Mouse (Mus musculus) CH12.LX (cell line): Measurements from ENCODE around the gene Sh2d7. TPM values are rescaled to one million over a fixed set of nuclear protein-coding genes. Genes with fewer than 3 reads are reported as not detected.
"Not testable (repeated sequence)": the region's sequence is repeated elsewhere in the genome, so short reads cannot be mapped to it uniquely, and the experiment has no call there.

Source experiments
- DNase-seq: peaks from one replicate; pipeline ENCODE4 v3.0.0-alpha.2; 2013; ENCODE audit errors: extremely low read depth
- H3K27ac ChIP-seq: 2 replicates; pipeline ENCODE4 v1.5.1; 2012; ENCODE audit warnings: low read depth, mild to moderate bottlenecking, control low read depth, moderate library complexity; ENCODE audit not compliant: insufficient read depth
- H3K27me3 ChIP-seq: replicated peaks from 2 replicates; pipeline ENCODE3; 2012; ENCODE audit warnings: inconsistent platforms
- H3K36me3 ChIP-seq, 2 experiments: replicated peaks in 1 of 2; 2 replicates each; pipeline versions ENCODE3 to v1.6.1; 2012; ENCODE audit warnings: inconsistent platforms in 1 of 2, low read length in 1 of 2, mild to moderate bottlenecking in 1 of 2, mixed read lengths in 1 of 2, moderate library complexity in 1 of 2; ENCODE audit not compliant: control insufficient read depth in 1 of 2, insufficient read depth in 1 of 2
- H3K4me1 ChIP-seq, 2 experiments: 2 replicates each; pipeline ENCODE4 v1.6.1; 2012; ENCODE audit warnings: inconsistent platforms in 1 of 2, moderate library complexity in 1 of 2; ENCODE audit not compliant: insufficient read depth in 2 of 2, control insufficient read depth in 1 of 2
- H3K4me2 ChIP-seq: 2 replicates; pipeline ENCODE4 v1.6.1; 2012; ENCODE audit warnings: low read depth, mild to moderate bottlenecking, control low read depth; ENCODE audit not compliant: poor library complexity, insufficient read depth, severe bottlenecking
- H3K4me3 ChIP-seq, 3 experiments: fragments of 150-350 bp in 1 of 3; sonication (generic) in 1 of 3; replicated peaks in 1 of 3; 2 replicates each; pipeline versions ENCODE3 to v1.5.1; 2011 to 2012; ENCODE audit warnings: low read depth in 2 of 3, low read length in 2 of 3, mild to moderate bottlenecking in 2 of 3, moderate library complexity in 2 of 3, control low read depth in 1 of 3, improper control_type of control experiment in 1 of 3, inconsistent platforms in 1 of 3, mixed read lengths in 1 of 3; ENCODE audit not compliant: poor library complexity in 1 of 3
- H3K79me2 ChIP-seq: replicated peaks from 2 replicates; pipeline ENCODE4 v1.6.1; 2012; ENCODE audit warnings: mild to moderate bottlenecking, moderate library complexity; ENCODE audit not compliant: control insufficient read depth, poor library complexity, insufficient read depth, severe bottlenecking; ENCODE audit errors: extremely low read depth
- H3K9ac ChIP-seq: 2 replicates; pipeline ENCODE4 v1.6.1; 2012; ENCODE audit warnings: low read depth, mild to moderate bottlenecking, control low read depth, moderate library complexity; ENCODE audit not compliant: insufficient read depth
- H3K9me3 ChIP-seq: replicated peaks from 2 replicates; pipeline ENCODE3; 2012; ENCODE audit warnings: low read length, inconsistent platforms, mixed read lengths
- ELF1 ChIP-seq: IDR thresholded peaks from 2 replicates; pipeline ENCODE4 v1.6.1; 2014; ENCODE audit warnings: low read depth, mild to moderate bottlenecking, inconsistent platforms, low read length, improper control_type of control experiment
- ETS1 ChIP-seq: conservative IDR thresholded peaks from 2 replicates; pipeline ENCODE4 v1.6.1; 2012; ENCODE audit warnings: low read depth, mild to moderate bottlenecking, inconsistent platforms, low read length, improper control_type of control experiment, moderate library complexity
- GABPA ChIP-seq: IDR thresholded peaks from 2 replicates; pipeline ENCODE4 v1.6.1; 2012; ENCODE audit warnings: low read depth, low read length, improper control_type of control experiment, inconsistent platforms; ENCODE audit not compliant: insufficient replicate concordance
- IRF4 ChIP-seq: IDR thresholded peaks from 2 replicates; pipeline ENCODE4 v1.6.1; 2014; ENCODE audit warnings: low read depth, mild to moderate bottlenecking, inconsistent platforms, low read length, improper control_type of control experiment
- MYC ChIP-seq: IDR thresholded peaks from 2 replicates; pipeline ENCODE4 v1.6.1; 2011; ENCODE audit warnings: low read depth, mild to moderate bottlenecking, improper control_type of control experiment, low read length
- NELFE ChIP-seq: IDR thresholded peaks from 2 replicates; pipeline ENCODE4 v1.6.1; 2011; ENCODE audit warnings: low read depth, low read length, improper control_type of control experiment
- TBP ChIP-seq: conservative IDR thresholded peaks from 2 replicates; pipeline ENCODE4 v1.6.1; 2011; ENCODE audit warnings: low read depth, low read length, improper control_type of control experiment
- UBTF ChIP-seq: IDR thresholded peaks from 2 replicates; pipeline ENCODE4 v1.6.1; 2012; ENCODE audit warnings: low read depth, mild to moderate bottlenecking, inconsistent platforms, low read length, improper control_type of control experiment, moderate library complexity
- ZKSCAN1 ChIP-seq: IDR thresholded peaks from 2 replicates; pipeline ENCODE4 v1.6.1; 2012; ENCODE audit warnings: low read depth, inconsistent platforms, low read length, improper control_type of control experiment, borderline replicate concordance
- ZMIZ1 ChIP-seq: IDR thresholded peaks from 2 replicates; pipeline ENCODE4 v1.6.1; 2012; ENCODE audit warnings: low read depth, mild to moderate bottlenecking, inconsistent platforms, low read length, improper control_type of control experiment
- dilution Hi-C: fragments of 300-500 bp; cut with MboI; formaldehyde crosslinking; loops from 2 replicates; pipeline ENCODE4 v1.14.3; 2020; ENCODE audit warnings: low sequenced_read_pairs; ENCODE audit not compliant: extremely low pct_unique_long_range_greater_than_20kb, extremely low pct_ligation_motif_present
- in situ Hi-C: fragments of 300-500 bp; cut with MboI; formaldehyde crosslinking; loops from 3 replicates; pipeline ENCODE4 v1.14.3; 2019; ENCODE audit warnings: low sequenced_read_pairs, low pct_ligation_motif_present, low pct_unique_long_range_greater_than_20kb, mixed read lengths
- polyA plus RNA-seq: library from polyadenylated mRNA; unstranded; fragments of >175 nt; gene quantifications from 2 replicates; pipeline ENCODE4 v1.2.1, GENCODE M21; 2012; ENCODE audit warnings: low read depth; ENCODE audit not compliant: insufficient read length
- total RNA-seq, 2 experiments: library from RNA; depleted of rRNA; stranded (reverse); fragments of 300-350 nt in 1 of 2; fragments of >200 nt in 1 of 2; gene quantifications; 2 replicates each; pipeline ENCODE4 v1.2.3; 2012 to 2014

Gene Sh2d7
- total and polyA plus RNA-seq, 3 experiments, result 0.56 to 0.83 (median 0.81) TPM

GRCm38 (mm10) chr9:54586199-54587061, 47.6 kb downstream of the Sh2d7 start, which contains the start of gene Idh3a (continued):
- peak; percentile 86 for TF ChIP-seq NELFE
- TF ChIP-seq IRF4, result no peak; the same call in none of the 2 replicates
- TF ChIP-seq ZKSCAN1, result no peak
- no peak for TF ChIP-seq GABPA
- TF ChIP-seq ELF1, result peak; percentile 95
- no peak for TF ChIP-seq ZMIZ1
- TF ChIP-seq MYC, result peak; percentile 37; the same call in 1 of the 2 replicates
- no peak for TF ChIP-seq UBTF

- DNase-seq, result no peak
- H3K4me1 ChIP-seq, result peaks cover 9 to 22% of the 10 kb centered on the region in 2 experiments; a peak in 3 of 4 replicates
- in situ Hi-C loops (no loop called here), dilution Hi-C loops (no loop called here)
- no peaks in the 10 kb centered on the region for H3K27me3 ChIP-seq
- peaks cover 40% of the 10 kb centered on the region for H3K79me2 ChIP-seq
- no peaks in the 10 kb centered on the region for H3K9me3 ChIP-seq
- H3K4me2 ChIP-seq, result peak overlapping the region; percentile 94
- peaks cover 15 to 42% of the 10 kb centered on the region in 2 experiments for H3K36me3 ChIP-seq
- TF ChIP-seq TBP, result no peak
- TF ChIP-seq ETS1, result no peak
- peak overlapping the region; percentile 50 to 100 (median 79) for H3K4me3 ChIP-seq
- no peak overlapping the region for H3K27ac ChIP-seq
- H3K9ac ChIP-seq, result peak overlapping the region; percentile 71
Measured at GRCm38 (mm10) chr9:54587863-54588262, 49.1 kb downstream of the Sh2d7 start.

- H3K4me1 ChIP-seq, H3K9me3 ChIP-seq, dilution Hi-C loops, H3K4me2 ChIP-seq, H3K9ac ChIP-seq, DNase-seq, H3K27me3 ChIP-seq, H3K4me3 ChIP-seq, H3K27ac ChIP-seq, in situ Hi-C loops: not testable (repeated sequence)
- Histone ChIP-seq H3K79me2 (peaks cover 19% of the 10 kb centered on the region), H3K36me3 (peaks cover 60 to 96% of the 10 kb centered on the region in 2 experiments)
Measured at GRCm38 (mm10) chr9:54593652-54594051, 54.9 kb downstream of the Sh2d7 start.

Other genes with a start within 250 kb of the Sh2d7 start
- gene Dmxl2, start 37.4 kb upstream of the Sh2d7 start, total RNA-seq (2012; rRNA removed), result 20.1 and 23.7 TPM in 2 replicates
- gene Dmxl2, start 37.4 kb upstream of the Sh2d7 start, total RNA-seq (2014; rRNA removed), result 21.8 and 24.2 TPM in 2 replicates
- 22.5 and 26.6 TPM in 2 replicates for gene Dmxl2, start 37.4 kb upstream of the Sh2d7 start, polyA plus RNA-seq
- 2.0 and 2.1 TPM in 2 replicates for gene Cib2, start 21.2 kb downstream of the Sh2d7 start, total RNA-seq (2012; rRNA removed)
- 3.3 and 3.4 TPM in 2 replicates for gene Cib2, start 21.2 kb downstream of the Sh2d7 start, total RNA-seq (2014; rRNA removed)
- gene Cib2, start 21.2 kb downstream of the Sh2d7 start, polyA plus RNA-seq, result 2.3 and 3.5 TPM in 2 replicates
- 102 and 135 TPM in 2 replicates for gene Idh3a, start 47.4 kb downstream of the Sh2d7 start, total RNA-seq (2012; rRNA removed)
- gene Idh3a, start 47.4 kb downstream of the Sh2d7 start, total RNA-seq (2014; rRNA removed), result 192 and 198 TPM in 2 replicates
- 178 and 186 TPM in 2 replicates for gene Idh3a, start 47.4 kb downstream of the Sh2d7 start, polyA plus RNA-seq
- gene Acsbg1, start 122.9 kb downstream of the Sh2d7 start, total RNA-seq (2012; rRNA removed), result 13.7 and 16.8 TPM in 2 replicates
- 24.0 and 25.8 TPM in 2 replicates for gene Acsbg1, start 122.9 kb downstream of the Sh2d7 start, total RNA-seq (2014; rRNA removed)
- gene Acsbg1, start 122.9 kb downstream of the Sh2d7 start, polyA plus RNA-seq, result 23.6 and 24.7 TPM in 2 replicates
- gene Dnaja4, start 159.9 kb downstream of the Sh2d7 start, total RNA-seq (2012; rRNA removed), result 2.3 and 2.4 TPM in 2 replicates
- 0.81 and 0.95 TPM in 2 replicates for gene Dnaja4, start 159.9 kb downstream of the Sh2d7 start, total RNA-seq (2014; rRNA removed)
- 1.1 and 1.8 TPM in 2 replicates for gene Dnaja4, start 159.9 kb downstream of the Sh2d7 start, polyA plus RNA-seq
- 118 and 141 TPM in 2 replicates for gene Wdr61, start 195.5 kb downstream of the Sh2d7 start, total RNA-seq (2012; rRNA removed)
- 245 and 269 TPM in 2 replicates for gene Wdr61, start 195.5 kb downstream of the Sh2d7 start, total RNA-seq (2014; rRNA removed)
- gene Wdr61, start 195.5 kb downstream of the Sh2d7 start, polyA plus RNA-seq, result 157 and 164 TPM in 2 replicates
- not detected in 2 replicates for gene Crabp1, start 225.8 kb downstream of the Sh2d7 start, total RNA-seq (2012; rRNA removed)
- not detected in 2 replicates for gene Crabp1, start 225.8 kb downstream of the Sh2d7 start, total RNA-seq (2014; rRNA removed)
- gene Crabp1, start 225.8 kb downstream of the Sh2d7 start, polyA plus RNA-seq, result not detected in 2 replicates